12 mouse cellular contexts compared by ENCODE assay signal in genomic region chr17:23540106-23540505, GRCm38 (mm10). TPM values are rescaled to one million over a fixed set of nuclear protein-coding genes. Genes with fewer than 3 reads are reported as not detected.
DNase-seq lines count a peak whose midpoint lies in the region; ATAC-seq and TF ChIP-seq lines count a peak whose summit lies in the region.
"Had no signal": no experiment of that assay in that cellular context is flagged by ENCODE, and none has a peak within 500 bp of the region (broad histone marks: within the 10 kb centered on the region; RNA-seq: fewer than 3 reads in every experiment).

No protein-coding gene starts in this region.

- no peaks in the 10 kb centered on the region for H3K36me3 ChIP-seq in intestine, embryonic 15.5 days
- H3K36me3 ChIP-seq in intestine, postnatal 0 days (ENCODE audit: control insufficient read depth, insufficient read depth): no peaks in the 10 kb centered on the region
- no peaks in the 10 kb centered on the region for H3K36me3 ChIP-seq in embryonic facial prominence, embryonic 10.5 days (replicated peaks)
- H3K36me3 ChIP-seq in liver, embryonic 14.5 days (replicated peaks; ENCODE audit: control insufficient read depth, insufficient read depth, low read depth): no peaks in the 10 kb centered on the region

- no peak for TF ChIP-seq CTCF in intestine, postnatal 0 days (IDR thresholded peaks at IDR 0.05; ENCODE audit: low read depth)
- TF ChIP-seq CTCF in liver, embryonic 14.5 days (IDR thresholded peaks at IDR 0.05; ENCODE audit: low read depth): no peak

- no peaks in the 10 kb centered on the region for H3K9me3 ChIP-seq in intestine, embryonic 15.5 days
- no peaks in the 10 kb centered on the region for H3K9me3 ChIP-seq in intestine, postnatal 0 days (ENCODE audit: control insufficient read depth)
- H3K9me3 ChIP-seq in embryonic facial prominence, embryonic 10.5 days: no peaks in the 10 kb centered on the region
- H3K9me3 ChIP-seq in liver, embryonic 14.5 days (ENCODE audit: control insufficient read depth, low read length): no peaks in the 10 kb centered on the region

- no peak overlapping the region for H3K27ac ChIP-seq in intestine, embryonic 15.5 days
- H3K27ac ChIP-seq in intestine, postnatal 0 days (ENCODE audit: low read depth, low read length): no peak overlapping the region
- no peak overlapping the region for H3K27ac ChIP-seq in embryonic facial prominence, embryonic 10.5 days (replicated peaks)
- no peak overlapping the region for H3K27ac ChIP-seq in liver, embryonic 14.5 days
- H3K27ac ChIP-seq: macrophage had no signal

- ATAC-seq in intestine, embryonic 15.5 days: no peak
- ATAC-seq in intestine, postnatal 0 days: no peak
- no peak for ATAC-seq in liver, embryonic 14.5 days (ENCODE audit: insufficient read depth)

- peaks cover 18% of the 10 kb centered on the region for H3K27me3 ChIP-seq in intestine, embryonic 15.5 days (replicated peaks)
- H3K27me3 ChIP-seq in intestine, postnatal 0 days (replicated peaks; ENCODE audit: control insufficient read depth, insufficient read depth, low read length): peaks cover 9% of the 10 kb centered on the region; the same call in 1 of the 2 replicates
- peaks cover 52% of the 10 kb centered on the region for H3K27me3 ChIP-seq in embryonic facial prominence, embryonic 10.5 days (replicated peaks; ENCODE audit: low read depth, poor library complexity, severe bottlenecking)
- no peaks in the 10 kb centered on the region for H3K27me3 ChIP-seq in liver, embryonic 14.5 days (ENCODE audit: control insufficient read depth, insufficient read depth, low read length)

- TF ChIP-seq EP300 in liver, embryonic 14.5 days (IDR thresholded peaks at IDR 0.05; ENCODE audit: low read depth): no peak

- peak; percentile 25 for DNase-seq in ES-CJ7 (ENCODE audit: low read depth, low spot score)
- no peak for DNase-seq in embryonic facial prominence, embryonic 10.5 days (ENCODE audit: low spot score)
- no peak for DNase-seq in liver, embryonic 14.5 days (ENCODE audit: low read depth in 3 of 3, low spot score in 3 of 3)
- no peak for DNase-seq in thymus, postnatal 25 days
- DNase-seq in left cerebral cortex, adult 8-10 months (ENCODE audit: low spot score in 2 of 2): no peak
- DNase-seq: adrenal gland, adult 2 months; gastrocnemius, postnatal 36 days; kidney, adult 11 months; thymus, postnatal 4 days had no signal

- no peak overlapping the region for H3K9ac ChIP-seq in intestine, embryonic 15.5 days
- H3K9ac ChIP-seq in intestine, postnatal 0 days (ENCODE audit: low read depth, low read length): no peak overlapping the region
- H3K9ac ChIP-seq in liver, embryonic 14.5 days (replicated peaks): no peak overlapping the region

- 51% methylated on average over 3 of the region's 3 CpGs for WGBS in intestine, embryonic 15.5 days
- 54% methylated on average over 3 of the region's 3 CpGs for WGBS in intestine, postnatal 0 days
- 26% methylated on average over 3 of the region's 3 CpGs for WGBS in embryonic facial prominence, embryonic 10.5 days
- WGBS in liver, embryonic 14.5 days (ENCODE audit: insufficient replicate concordance): 46% methylated on average over 3 of the region's 3 CpGs

- peaks cover 10% of the 10 kb centered on the region; the same call in 1 of the 2 replicates for H3K4me1 ChIP-seq in intestine, embryonic 15.5 days (replicated peaks)
- H3K4me1 ChIP-seq in intestine, postnatal 0 days (replicated peaks; ENCODE audit: control insufficient read depth, insufficient read depth, low read length): peaks cover 6% of the 10 kb centered on the region
- H3K4me1 ChIP-seq in embryonic facial prominence, embryonic 10.5 days: peaks cover 43% of the 10 kb centered on the region
- peaks cover 10 to 22% of the 10 kb centered on the region in 2 experiments for H3K4me1 ChIP-seq in liver, embryonic 14.5 days (replicated peaks; ENCODE audit: control insufficient read depth in 2 of 2, insufficient read depth in 2 of 2, low read length in 1 of 2)

- peak overlapping the region; percentile 37; the same call in 1 of the 2 replicates for H3K4me2 ChIP-seq in intestine, embryonic 15.5 days (replicated peaks)
- no peak overlapping the region for H3K4me2 ChIP-seq in intestine, postnatal 0 days (replicated peaks; ENCODE audit: low read depth)
- peak overlapping the region; percentile 58 for H3K4me2 ChIP-seq in liver, embryonic 14.5 days (ENCODE audit: low read depth)

- no peak overlapping the region for H3K4me3 ChIP-seq in intestine, embryonic 15.5 days (replicated peaks)
- H3K4me3 ChIP-seq in intestine, postnatal 0 days (ENCODE audit: low read depth, low read length): no peak overlapping the region
- H3K4me3 ChIP-seq in embryonic facial prominence, embryonic 10.5 days: peak overlapping the region; percentile 44
- peak overlapping the region; percentile 47 to 58 for H3K4me3 ChIP-seq in liver, embryonic 14.5 days (ENCODE audit: insufficient read depth in 1 of 2, low read depth in 2 of 2, low read length in 2 of 2)

RNA-seq across cellular contexts. Expression of gene Zfp213, which starts 23.9 kb away (rescaled TPM):
- polyA plus RNA-seq in intestine, embryonic 15.5 days (2015; fragmentation: Nextera tagmentation; extraction: Ambion mirVana): 15.2 and 17.7 TPM in 2 replicates
- 8.1 and 8.2 TPM in 2 replicates for polyA plus RNA-seq in intestine, postnatal 0 days (2015; fragmentation: Nextera tagmentation; extraction: Ambion mirVana)
- polyA plus RNA-seq in embryonic facial prominence, embryonic 10.5 days (2016; fragmentation: Nextera tagmentation; extraction: Ambion mirVana): 27.2 and 31.0 TPM in 2 replicates
- polyA plus RNA-seq in liver, embryonic 14.5 days (2012; rRNA removed): 3.7 and 4.1 TPM in 2 replicates
- polyA plus RNA-seq in liver, embryonic 14.5 days (2014; fragmentation: Nextera tagmentation; extraction: Ambion mirVana): 4.1 and 4.8 TPM in 2 replicates
- 1 to 10 TPM; 5.9 to 7.1 (median 6.8) TPM for total RNA-seq in left cerebral cortex, adult 8-10 months (2022)

RNA-seq across cellular contexts. Expression of gene Zfp13, which starts 59.2 kb away (rescaled TPM):
- polyA plus RNA-seq in intestine, embryonic 15.5 days (2015; fragmentation: Nextera tagmentation; extraction: Ambion mirVana): 10.4 and 10.5 TPM in 2 replicates
- polyA plus RNA-seq in intestine, postnatal 0 days (2015; fragmentation: Nextera tagmentation; extraction: Ambion mirVana): 3.1 and 3.4 TPM in 2 replicates
- 22.4 and 24.4 TPM in 2 replicates for polyA plus RNA-seq in embryonic facial prominence, embryonic 10.5 days (2016; fragmentation: Nextera tagmentation; extraction: Ambion mirVana)
- 1.9 and 2.0 TPM in 2 replicates for polyA plus RNA-seq in liver, embryonic 14.5 days (2012; rRNA removed)
- polyA plus RNA-seq in liver, embryonic 14.5 days (2014; fragmentation: Nextera tagmentation; extraction: Ambion mirVana): 1.3 TPM in 2 replicates
- total RNA-seq in left cerebral cortex, adult 8-10 months (2022): 10 to 100 TPM; 20.6 to 32.1 (median 27.1) TPM

Comparison
In these comparisons a context has a peak if more than half of its experiments do, and no peak if none do; other contexts are left out.
1. H3K4me3 ChIP-seq: peak in embryonic facial prominence, embryonic 10.5 days (single experiment) and liver, embryonic 14.5 days (2 of 2); none in intestine, embryonic 15.5 days (single experiment) and intestine, postnatal 0 days (single experiment).